Mouse (Mus musculus) kidney, embryonic 16.5 days (tissue): ENCODE measurements at regions not wholly inside any gene's neighbourhood (a gene's known extent, or its start where the extent isn't known, plus 50 kb on each side); places are given as distances from the start of the nearest gene placed in this dataset.
A peak's percentile ranks its signal among the peaks of the same experiment; 100 is the strongest.

Experiments used
- ATAC-seq: fragments of 200-750 bp; cut with Nextera tagmentation; 2 replicates; pipeline ENCODE4 v1.8.0; 2017; ENCODE audit warnings: moderate TSS enrichment; ENCODE audit not compliant: low FRiP score, low TSS enrichment
- H3K27ac ChIP-seq: fragments of 300-500 bp; sonication (generic); 2 replicates; pipeline ENCODE4 v1.5.1; 2014; ENCODE audit warnings: low read length
- H3K27me3 ChIP-seq: fragments of 300-500 bp; sonication (generic); 2 replicates; pipeline ENCODE4 v1.6.1; 2014; ENCODE audit warnings: low read length, control low read depth, mixed read lengths; ENCODE audit not compliant: insufficient read depth
- H3K36me3 ChIP-seq: fragments of 300-500 bp; sonication (generic); 2 replicates; pipeline ENCODE4 v1.6.1; 2014; ENCODE audit warnings: low read length, control low read depth, mixed read lengths; ENCODE audit not compliant: insufficient read depth
- H3K4me1 ChIP-seq: fragments of 300-500 bp; sonication (generic); 2 replicates; pipeline ENCODE4 v1.6.1; 2014; ENCODE audit warnings: low read length, control low read depth, mixed read lengths; ENCODE audit not compliant: insufficient read depth
- H3K4me2 ChIP-seq: fragments of 300-500 bp; sonication (generic); replicated peaks from 2 replicates; pipeline ENCODE4 v1.6.1; 2014; ENCODE audit warnings: low read depth, low read length
- H3K4me3 ChIP-seq: fragments of 300-500 bp; sonication (generic); 2 replicates; pipeline ENCODE4 v1.5.1; 2014; ENCODE audit warnings: mild to moderate bottlenecking, low read length
- H3K9ac ChIP-seq: fragments of 300-500 bp; sonication (generic); replicated peaks from 2 replicates; pipeline ENCODE4 v1.6.1; 2014; ENCODE audit warnings: low read length
- H3K9me3 ChIP-seq: fragments of 300-500 bp; sonication (generic); 2 replicates; pipeline ENCODE4 v1.6.1; 2016; ENCODE audit warnings: low read length, control low read depth
- WGBS: fragments of 180-500 bp; shearing (Covaris S2); extraction: QIAGEN DNeasy Blood & Tissue Kit; methylation state at CpG from one replicate; pipeline ENCODE4 v1.1.7; 2014; 5-methylcytosine and 5-hydroxymethylcytosine counted together

GRCm38 (mm10) chr9:46749441-46749840 is 249.1 kb upstream of the Gm4791 start:
- H3K27me3 ChIP-seq = no peaks in the 10 kb centered on the region
- no peak for ATAC-seq
- no peak overlapping the region for H3K4me2 ChIP-seq
- H3K27ac ChIP-seq = no peak overlapping the region
- peaks cover 3% of the 10 kb centered on the region; the same call in 1 of the 2 replicates for H3K4me1 ChIP-seq
- no peak overlapping the region for H3K9ac ChIP-seq
- WGBS = 78% methylated on average over 6 of the region's 6 CpGs
- H3K4me3 ChIP-seq = no peak overlapping the region
- H3K9me3 ChIP-seq = no peaks in the 10 kb centered on the region
- H3K36me3 ChIP-seq = no peaks in the 10 kb centered on the region

GRCm38 (mm10) chr9:46746266-46746665 is 252.3 kb upstream of the Gm4791 start:
- no peaks in the 10 kb centered on the region for H3K36me3 ChIP-seq
- ATAC-seq = no peak
- H3K9ac ChIP-seq = no peak overlapping the region
- no peaks in the 10 kb centered on the region for H3K4me1 ChIP-seq
- no peak overlapping the region for H3K4me2 ChIP-seq
- H3K9me3 ChIP-seq = no peaks in the 10 kb centered on the region
- 52% methylated on average over 3 of the region's 3 CpGs for WGBS
- H3K27ac ChIP-seq = no peak overlapping the region
- H3K4me3 ChIP-seq = no peak overlapping the region
- H3K27me3 ChIP-seq = no peaks in the 10 kb centered on the region

GRCm38 (mm10) chr9:46740496-46740895 is 258.0 kb upstream of the Gm4791 start:
- Histone ChIP-seq H3K4me1 (0 out of 2 replicates have a peak, but pooled peaks cover 4% of the 10 kb centered on the region), H3K36me3 (no peaks in the 10 kb centered on the region), H3K9ac (no peak overlapping the region), H3K4me3 (no peak overlapping the region), H3K9me3 (no peaks in the 10 kb centered on the region), H3K27ac (no peak overlapping the region), H3K27me3 (no peaks in the 10 kb centered on the region), H3K4me2 (no peak overlapping the region)
- WGBS = 82% methylated on average over 4 of the region's 4 CpGs
- ATAC-seq = no peak

DNA sequence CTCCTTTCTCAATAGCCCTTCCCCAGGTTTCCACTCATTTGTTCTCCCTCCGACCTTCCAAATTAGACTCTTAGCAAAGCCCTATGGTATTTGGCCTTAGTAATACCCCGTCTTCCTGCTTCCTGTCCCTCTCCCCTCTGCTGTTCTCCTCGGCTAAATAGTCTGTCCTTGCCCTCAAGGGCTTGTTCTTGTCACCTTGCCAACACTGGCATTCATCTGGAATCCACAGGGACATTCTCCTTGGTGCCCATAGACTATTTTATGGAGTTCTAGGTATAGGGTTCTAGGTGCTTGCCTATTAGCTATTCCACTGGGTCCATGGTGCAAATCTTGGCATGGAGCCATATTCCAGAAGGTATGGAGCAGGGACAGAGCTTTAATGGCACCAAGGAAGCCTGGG is 259.2 kb upstream of the Gm4791 start:
- H3K36me3 ChIP-seq = no peaks in the 10 kb centered on the region
- no peak overlapping the region for H3K27ac ChIP-seq
- H3K4me1 ChIP-seq = 0 out of 2 replicates have a peak, but pooled peaks cover 4% of the 10 kb centered on the region
- no peak overlapping the region for H3K4me2 ChIP-seq
- ATAC-seq = no peak
- H3K27me3 ChIP-seq = no peaks in the 10 kb centered on the region
- no peak overlapping the region for H3K9ac ChIP-seq
- 55% methylated on average over 3 of the region's 3 CpGs for whole genome bisulfite sequencing
- no peaks in the 10 kb centered on the region for H3K9me3 ChIP-seq
- H3K4me3 ChIP-seq = no peak overlapping the region

GRCm38 (mm10) chr9:46738634-46739033 is 259.9 kb upstream of the Gm4791 start:
- 0 out of 2 replicates have a peak, but pooled peaks cover 4% of the 10 kb centered on the region for H3K4me1 ChIP-seq
- 51% methylated on average over 3 of the region's 3 CpGs for WGBS
- no peaks in the 10 kb centered on the region for H3K27me3 ChIP-seq
- H3K9ac ChIP-seq = no peak overlapping the region
- no peak overlapping the region for H3K4me2 ChIP-seq
- no peaks in the 10 kb centered on the region for H3K9me3 ChIP-seq
- ATAC-seq = no peak
- H3K4me3 ChIP-seq = no peak overlapping the region
- H3K36me3 ChIP-seq = no peaks in the 10 kb centered on the region
- H3K27ac ChIP-seq = no peak overlapping the region

GRCm38 (mm10) chr9:46738056-46738455 is 260.5 kb upstream of the Gm4791 start:
- H3K9ac ChIP-seq = no peak overlapping the region
- no peak for ATAC-seq
- no peaks in the 10 kb centered on the region for H3K9me3 ChIP-seq
- H3K36me3 ChIP-seq = no peaks in the 10 kb centered on the region
- 0 out of 2 replicates have a peak, but pooled peaks cover 4% of the 10 kb centered on the region for H3K4me1 ChIP-seq
- H3K27ac ChIP-seq = no peak overlapping the region
- H3K4me2 ChIP-seq = no peak overlapping the region
- no peak overlapping the region for H3K4me3 ChIP-seq
- 59% methylated on average over 4 of the region's 4 CpGs for WGBS
- no peaks in the 10 kb centered on the region for H3K27me3 ChIP-seq

DNA sequence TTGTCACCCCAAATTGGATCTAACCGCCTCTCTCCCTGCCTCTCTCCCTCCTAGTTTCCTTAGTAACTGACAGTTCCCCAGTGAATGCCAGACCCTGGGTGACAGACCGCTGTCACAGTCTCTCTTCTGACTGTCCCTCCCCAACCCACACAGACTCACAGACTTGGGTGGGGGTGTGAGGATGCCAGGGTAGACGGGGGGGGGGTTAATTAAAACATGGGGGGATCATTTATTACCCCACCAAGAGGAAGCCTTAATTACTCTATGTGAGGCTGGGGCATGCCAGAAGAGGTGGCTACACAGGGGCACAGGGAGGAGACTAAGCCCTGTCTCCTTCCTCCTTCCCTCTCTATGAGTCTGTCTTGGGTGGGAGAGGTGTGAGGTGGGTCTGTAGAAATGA is 261.1 kb upstream of the Gm4791 start:
- H3K4me2 ChIP-seq = no peak overlapping the region
- 63% methylated on average over 3 of the region's 3 CpGs for WGBS
- ATAC-seq = no peak
- 0 out of 2 replicates have a peak, but pooled peaks cover 4% of the 10 kb centered on the region for H3K4me1 ChIP-seq
- H3K27me3 ChIP-seq = no peaks in the 10 kb centered on the region
- no peak overlapping the region for H3K9ac ChIP-seq
- no peak overlapping the region for H3K27ac ChIP-seq
- H3K9me3 ChIP-seq = no peaks in the 10 kb centered on the region
- H3K4me3 ChIP-seq = no peak overlapping the region
- H3K36me3 ChIP-seq = no peaks in the 10 kb centered on the region

DNA sequence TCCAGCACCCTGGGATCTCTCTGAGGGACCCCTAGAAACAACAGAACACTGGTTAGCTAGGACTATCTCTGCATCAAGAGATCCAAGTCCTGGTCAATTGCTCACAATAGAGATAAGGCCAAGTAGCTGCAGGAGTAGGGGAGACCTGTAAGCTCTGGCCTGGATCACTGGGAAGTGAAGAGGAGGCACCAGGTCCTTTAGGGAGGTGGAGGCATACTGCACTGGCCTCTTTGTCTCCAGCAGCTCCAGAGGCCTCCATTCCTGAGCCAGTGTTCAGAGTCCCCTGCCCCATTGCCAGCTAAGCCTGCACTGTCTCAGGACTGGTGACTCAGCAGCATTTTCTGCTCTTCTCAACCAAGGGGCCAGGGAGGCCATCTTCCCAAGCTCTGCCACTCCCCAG is 262.3 kb upstream of the Gm4791 start:
- no peak overlapping the region for H3K27ac ChIP-seq
- no peaks in the 10 kb centered on the region for H3K27me3 ChIP-seq
- no peaks in the 10 kb centered on the region for H3K36me3 ChIP-seq
- ATAC-seq = peak; percentile 73
- no peak overlapping the region for H3K4me3 ChIP-seq
- H3K9ac ChIP-seq = no peak overlapping the region
- no peak overlapping the region for H3K4me2 ChIP-seq
- H3K4me1 ChIP-seq = 0 out of 2 replicates have a peak, but pooled peaks cover 4% of the 10 kb centered on the region
- no peaks in the 10 kb centered on the region for H3K9me3 ChIP-seq

DNA sequence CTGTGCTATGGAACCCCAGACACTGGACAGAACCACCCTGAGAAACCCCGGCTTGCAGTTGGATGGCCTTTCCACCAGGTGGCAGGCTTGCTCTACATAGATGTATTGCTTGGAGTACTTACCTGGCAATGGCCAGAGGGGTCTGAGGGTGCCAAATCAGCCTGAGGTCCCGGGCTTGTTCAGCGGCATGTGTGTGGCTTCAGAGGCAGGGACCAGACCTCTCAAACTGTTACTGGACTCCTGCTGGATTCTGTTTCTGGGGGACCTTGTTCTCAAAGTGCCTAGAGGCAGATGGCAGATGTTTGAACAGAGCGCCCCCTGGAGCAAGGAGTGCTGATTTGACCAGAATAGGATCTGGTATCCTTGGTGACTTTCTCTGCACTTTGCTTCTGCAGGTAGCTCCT is 262.9 kb upstream of the Gm4791 start:
- Histone ChIP-seq H3K36me3 (no peaks in the 10 kb centered on the region), H3K9ac (no peak overlapping the region), H3K27me3 (no peaks in the 10 kb centered on the region), H3K4me1 (0 out of 2 replicates have a peak, but pooled peaks cover 4% of the 10 kb centered on the region), H3K9me3 (no peaks in the 10 kb centered on the region), H3K4me2 (no peak overlapping the region), H3K4me3 (no peak overlapping the region), H3K27ac (no peak overlapping the region)
- peak; percentile 67 for ATAC-seq
- WGBS = 4% methylated on average over 4 of the region's 4 CpGs

DNA sequence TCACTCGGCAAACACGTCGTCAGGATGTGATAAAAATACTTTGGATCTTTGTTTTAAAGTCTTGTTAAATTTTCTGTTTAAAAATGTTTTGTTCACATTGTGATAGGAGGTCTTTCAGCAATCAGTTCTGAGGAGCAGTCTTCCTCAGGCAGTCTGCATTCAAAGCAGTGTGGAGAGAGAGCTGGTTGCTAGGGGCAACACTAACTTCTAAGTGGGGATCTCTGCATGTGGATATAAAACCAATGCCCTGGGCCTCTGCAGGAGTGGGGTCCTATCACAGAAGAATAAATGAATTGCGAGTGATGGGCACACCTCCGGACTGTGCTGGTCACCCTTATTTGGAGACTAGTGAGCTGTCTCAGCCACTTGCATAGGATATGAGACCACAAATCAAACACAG is 270.1 kb upstream of the Gm4791 start:
- WGBS = 65% methylated on average over 5 of the region's 5 CpGs
- ATAC-seq = no peak
- H3K4me1 ChIP-seq = no peaks in the 10 kb centered on the region
- no peak overlapping the region for H3K4me2 ChIP-seq
- H3K4me3 ChIP-seq = no peak overlapping the region
- H3K9ac ChIP-seq = no peak overlapping the region
- no peaks in the 10 kb centered on the region for H3K9me3 ChIP-seq
- no peaks in the 10 kb centered on the region for H3K27me3 ChIP-seq
- H3K27ac ChIP-seq = no peak overlapping the region
- no peaks in the 10 kb centered on the region for H3K36me3 ChIP-seq
